Mouse (Mus musculus): ENCODE results near the gene Pik3ca. TPM values are rescaled to one million over a fixed set of nuclear protein-coding genes. Genes with fewer than 3 reads are reported as not detected.

Pik3ca gene
- polyA plus RNA-seq, 1 experiment from 2014 or later = 14.2 TPM

- WGBS = 62% methylated on average over 11 of the region's 11 CpGs
- H3K27ac ChIP-seq (ENCODE audit: low read depth, low read length) = no peak overlapping the region
- no peak for DNase-seq (ENCODE audit: low spot score)
These were observed 109.1 kb downstream of the Pik3ca start for GRCm38 (mm10) chr3:32506366-32507225.

GRCm38 (mm10) chr3:32508666-32509324 lies 111.3 kb downstream of the Pik3ca start:
- Histone ChIP-seq H3K36me3 (ENCODE audit: control insufficient read depth, insufficient read depth, low read length) (no peaks in the 10 kb centered on the region), H3K27ac (ENCODE audit: low read depth, low read length) (no peak overlapping the region), H3K9me3 (ENCODE audit: control insufficient read depth, low read length) (no peaks in the 10 kb centered on the region), H3K9ac (ENCODE audit: low read length) (no peak overlapping the region), H3K4me1 (replicated peaks; ENCODE audit: control insufficient read depth, insufficient read depth, low read length) (no peaks in the 10 kb centered on the region; the same call in 1 of the 2 replicates), H3K4me2 (ENCODE audit: low read depth, low read length, severe bottlenecking) (peak overlapping the region; percentile 42), H3K27me3 (ENCODE audit: control insufficient read depth, insufficient read depth, low read length) (no peaks in the 10 kb centered on the region), H3K4me3 (ENCODE audit: low read depth, low read length) (peak overlapping the region; percentile 2; the same call in 1 of the 2 replicates)
- WGBS = 1% methylated on average over 17 of the region's 17 CpGs
- ATAC-seq (replicated peaks; ENCODE audit: low FRiP score) (peak; percentile 29), DNase-seq (ENCODE audit: low spot score) (peak; percentile 77)

More at GRCm38 (mm10) chr3:32506366-32507225, 109.1 kb downstream of the Pik3ca start:
- H3K4me2 ChIP-seq (ENCODE audit: low read depth, low read length, severe bottlenecking) = no peak overlapping the region
- H3K36me3 ChIP-seq (ENCODE audit: control insufficient read depth, insufficient read depth, low read length) = no peaks in the 10 kb centered on the region
- no peaks in the 10 kb centered on the region; the same call in 1 of the 2 replicates for H3K4me1 ChIP-seq (replicated peaks; ENCODE audit: control insufficient read depth, insufficient read depth, low read length)
- no peak for ATAC-seq (replicated peaks; ENCODE audit: low FRiP score)
- H3K9me3 ChIP-seq (ENCODE audit: control insufficient read depth, low read length) = no peaks in the 10 kb centered on the region
- H3K27me3 ChIP-seq (ENCODE audit: control insufficient read depth, insufficient read depth, low read length) = no peaks in the 10 kb centered on the region
- no peak overlapping the region for H3K4me3 ChIP-seq (ENCODE audit: low read depth, low read length)
- H3K9ac ChIP-seq (ENCODE audit: low read length) = no peak overlapping the region

- H3K27me3 ChIP-seq (ENCODE audit: control insufficient read depth, insufficient read depth, low read length) = no peaks in the 10 kb centered on the region
- peak within 1 kb of the TSS; percentile 64 for H3K4me2 ChIP-seq (ENCODE audit: low read depth, low read length, severe bottlenecking)
- peak within 1 kb of the TSS; percentile 86 for H3K4me3 ChIP-seq (ENCODE audit: low read depth, low read length)
- no peak for DNase-seq (ENCODE audit: low spot score)
- H3K36me3 ChIP-seq (ENCODE audit: control insufficient read depth, insufficient read depth, low read length) = no peaks in the 10 kb centered on the region
- no peak; the same call in 1 of the 2 replicates for ATAC-seq (replicated peaks; ENCODE audit: low FRiP score)
- no peaks in the 10 kb centered on the region for H3K9me3 ChIP-seq (ENCODE audit: control insufficient read depth, low read length)
- peak within 1 kb of the TSS; percentile 87 for H3K9ac ChIP-seq (ENCODE audit: low read length)
- 8% methylated on average over 24 of the region's 24 CpGs for WGBS
- H3K27ac ChIP-seq (ENCODE audit: low read depth, low read length) = peak within 1 kb of the TSS; percentile 65; the same call in 1 of the 2 replicates
- no peaks in the 10 kb centered on the region; the same call in 1 of the 2 replicates for H3K4me1 ChIP-seq (replicated peaks; ENCODE audit: control insufficient read depth, insufficient read depth, low read length)
These were observed 112.3 kb downstream of the Pik3ca start, which contains the start of gene Zfp639 for GRCm38 (mm10) chr3:32509496-32510374. Gene Zfp639 (plus strand): TSS chr3:32510259.

GRCm38 (mm10) chr3:32510375-32511190 lies 113.1 kb downstream of the Pik3ca start:
- Histone ChIP-seq H3K4me2 (ENCODE audit: low read depth, low read length, severe bottlenecking) (peak overlapping the region; percentile 64), H3K27ac (ENCODE audit: low read depth, low read length) (peak overlapping the region; percentile 65; the same call in 1 of the 2 replicates), H3K9ac (ENCODE audit: low read length) (peak overlapping the region; percentile 87), H3K9me3 (ENCODE audit: control insufficient read depth, low read length) (no peaks in the 10 kb centered on the region), H3K27me3 (ENCODE audit: control insufficient read depth, insufficient read depth, low read length) (no peaks in the 10 kb centered on the region), H3K36me3 (ENCODE audit: control insufficient read depth, insufficient read depth, low read length) (no peaks in the 10 kb centered on the region; the same call in 1 of the 2 replicates), H3K4me3 (ENCODE audit: low read depth, low read length) (peak overlapping the region; percentile 86), H3K4me1 (replicated peaks; ENCODE audit: control insufficient read depth, insufficient read depth, low read length) (no peaks in the 10 kb centered on the region; the same call in 1 of the 2 replicates)
- DNase-seq (ENCODE audit: low spot score) (peak; percentile 99), ATAC-seq (replicated peaks; ENCODE audit: low FRiP score) (peak; percentile 93)
- under 1% methylated on average over 62 of the region's 69 CpGs for WGBS

GRCm38 (mm10) chr3:32511191-32511550 lies 113.7 kb downstream of the Pik3ca start:
- WGBS = 5% methylated on average over 13 of the region's 13 CpGs
- no peaks in the 10 kb centered on the region; the same call in 1 of the 2 replicates for H3K36me3 ChIP-seq (ENCODE audit: control insufficient read depth, insufficient read depth, low read length)
- H3K4me2 ChIP-seq (ENCODE audit: low read depth, low read length, severe bottlenecking) = peak overlapping the region; percentile 64
- no peaks in the 10 kb centered on the region for H3K9me3 ChIP-seq (ENCODE audit: control insufficient read depth, low read length)
- H3K27me3 ChIP-seq (ENCODE audit: control insufficient read depth, insufficient read depth, low read length) = no peaks in the 10 kb centered on the region
- no peak for ATAC-seq (replicated peaks; ENCODE audit: low FRiP score)
- no peak for DNase-seq (ENCODE audit: low spot score)
- H3K4me1 ChIP-seq (replicated peaks; ENCODE audit: control insufficient read depth, insufficient read depth, low read length) = no peaks in the 10 kb centered on the region; the same call in 1 of the 2 replicates
- peak overlapping the region; percentile 86 for H3K4me3 ChIP-seq (ENCODE audit: low read depth, low read length)
- H3K27ac ChIP-seq (ENCODE audit: low read depth, low read length) = no peak overlapping the region; the same call in 1 of the 2 replicates
- peak overlapping the region; percentile 87 for H3K9ac ChIP-seq (ENCODE audit: low read length)

- Histone ChIP-seq H3K36me3 (ENCODE audit: control insufficient read depth, insufficient read depth, low read length) (no peaks in the 10 kb centered on the region; the same call in 1 of the 2 replicates), H3K4me3 (ENCODE audit: low read depth, low read length) (no peak overlapping the region), H3K9ac (ENCODE audit: low read length) (no peak overlapping the region), H3K27me3 (ENCODE audit: control insufficient read depth, insufficient read depth, low read length) (no peaks in the 10 kb centered on the region), H3K27ac (ENCODE audit: low read depth, low read length) (no peak overlapping the region), H3K9me3 (ENCODE audit: control insufficient read depth, low read length) (no peaks in the 10 kb centered on the region), H3K4me2 (ENCODE audit: low read depth, low read length, severe bottlenecking) (no peak overlapping the region), H3K4me1 (replicated peaks; ENCODE audit: control insufficient read depth, insufficient read depth, low read length) (no peaks in the 10 kb centered on the region; the same call in 1 of the 2 replicates)
- ATAC-seq (replicated peaks; ENCODE audit: low FRiP score) = no peak
- no peak for DNase-seq (ENCODE audit: low spot score)
- 94% methylated on average over 7 of the region's 7 CpGs for WGBS
These were observed 115.3 kb downstream of the Pik3ca start for GRCm38 (mm10) chr3:32512686-32513284.

- no peak overlapping the region for H3K9ac ChIP-seq (ENCODE audit: low read length)
- no peaks in the 10 kb centered on the region; the same call in 1 of the 2 replicates for H3K36me3 ChIP-seq (ENCODE audit: control insufficient read depth, insufficient read depth, low read length)
- H3K27me3 ChIP-seq (ENCODE audit: control insufficient read depth, insufficient read depth, low read length) = no peaks in the 10 kb centered on the region
- H3K4me1 ChIP-seq (replicated peaks; ENCODE audit: control insufficient read depth, insufficient read depth, low read length) = no peaks in the 10 kb centered on the region; the same call in 1 of the 2 replicates
- DNase-seq (ENCODE audit: low spot score) (no peak), ATAC-seq (replicated peaks; ENCODE audit: low FRiP score) (no peak)
- H3K9me3 ChIP-seq (ENCODE audit: control insufficient read depth, low read length) = no peaks in the 10 kb centered on the region
- H3K4me2 ChIP-seq (ENCODE audit: low read depth, low read length, severe bottlenecking) = no peak overlapping the region
- H3K27ac ChIP-seq (ENCODE audit: low read depth, low read length) = no peak overlapping the region
- H3K4me3 ChIP-seq (ENCODE audit: low read depth, low read length) = no peak overlapping the region
These were observed 116.1 kb downstream of the Pik3ca start for GRCm38 (mm10) chr3:32513528-32513927.

Measured in forebrain, embryonic 11.5 days (tissue).